Mouse (Mus musculus) CH12.LX (cell line): ENCODE measurements at regions not wholly inside any gene's neighbourhood (a gene's known extent, or its start where the extent isn't known, plus 50 kb on each side); places are given as distances from the start of the nearest gene placed in this dataset.

ENCODE experiments used
- CTCF ChIP-seq, 2 experiments: IDR thresholded peaks in 1 of 2; conservative IDR thresholded peaks in 1 of 2; 2 replicates each; pipeline ENCODE4 v1.5.1; 2011 to 2012; ENCODE audit warnings: low read depth in 2 of 2, low read length in 2 of 2, improper control_type of control experiment in 1 of 2, inconsistent platforms in 1 of 2, mild to moderate bottlenecking in 1 of 2, moderate library complexity in 1 of 2
- EP300 ChIP-seq: IDR thresholded peaks from 2 replicates; pipeline ENCODE4 v1.6.1; 2011; ENCODE audit warnings: low read length, improper control_type of control experiment
- KAT2A ChIP-seq: IDR thresholded peaks from 2 replicates; pipeline ENCODE4 v1.6.1; 2012; ENCODE audit warnings: low read length, improper control_type of control experiment, inconsistent platforms; ENCODE audit not compliant: insufficient replicate concordance
- MAX ChIP-seq: IDR thresholded peaks from 2 replicates; pipeline ENCODE4 v1.6.1; 2011; ENCODE audit warnings: low read length, improper control_type of control experiment
- POLR2AphosphoS2 ChIP-seq: IDR thresholded peaks from 2 replicates; pipeline ENCODE4 v1.6.1; 2011; ENCODE audit warnings: low read depth, low read length, improper control_type of control experiment

DNA sequence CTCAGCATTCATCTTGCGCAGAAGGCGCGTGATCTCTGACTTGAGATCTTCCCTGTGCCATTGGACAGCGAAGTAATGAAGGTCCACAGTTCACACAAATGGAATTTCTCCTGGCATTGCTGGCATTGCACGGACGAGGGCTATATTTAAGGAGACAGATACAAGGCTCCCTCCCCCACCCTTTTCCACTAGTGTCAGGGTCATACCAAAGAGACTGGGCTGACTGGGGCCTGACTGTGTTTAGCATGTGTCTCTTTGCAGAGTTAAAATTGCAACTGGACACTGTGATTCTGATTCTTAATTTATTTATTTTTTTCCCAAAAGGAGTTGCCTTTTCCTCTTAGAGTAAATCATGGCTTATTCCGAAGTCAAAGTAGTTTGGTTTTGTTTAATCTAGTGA lies 130.5 kb downstream of the Dmrt2 start:
- TF ChIP-seq KAT2A: no peak
- TF ChIP-seq CTCF (conservative IDR thresholded peaks at IDR 0.05 in 1 of 2, IDR thresholded peaks at IDR 0.05 in 1 of 2; ENCODE audit: low read depth in 2 of 2, low read length in 2 of 2): no peak
- TF ChIP-seq POLR2AphosphoS2: no peak
- TF ChIP-seq MAX: no peak
- TF ChIP-seq EP300: no peak
